Mouse (Mus musculus) erythroblast, adult 5-6 weeks (primary cell): ENCODE data around the gene Cyb5d2. TPM values are rescaled to one million over a fixed set of nuclear protein-coding genes. Genes with fewer than 3 reads are reported as not detected.

Experiments used
- total RNA-seq, 2 experiments: library from RNA; stranded (forward) in 1 of 2; stranded (reverse) in 1 of 2; fragments of 150-400 nt in 1 of 2; fragments of 200-764, 138-1000 nt in 1 of 2; gene quantifications; 2 replicates each; pipeline versions ENCODE4 v1.2.3 to v1.2.4; 2015 to 2017; ENCODE audit warnings: low replicate concordance in 2 of 2

The Cyb5d2 gene
- total RNA-seq, 2 experiments from 2014 or later = 5.2 to 5.8 TPM

Other genes with a start within 250 kb of the Cyb5d2 start
- 0.58 and 4.2 TPM in 2 replicates for gene Spns3, start 245.6 kb downstream of the Cyb5d2 start, total RNA-seq (2015; ENCODE audit: low replicate concordance)
- 1.5 and 5.1 TPM in 2 replicates for gene Spns3, start 245.6 kb downstream of the Cyb5d2 start, total RNA-seq (2017; ENCODE audit: low replicate concordance)
- gene Ube2g1, start 188.9 kb downstream of the Cyb5d2 start, total RNA-seq (2015; ENCODE audit: low replicate concordance) = 10.0 and 16.3 TPM in 2 replicates
- gene Ube2g1, start 188.9 kb downstream of the Cyb5d2 start, total RNA-seq (2017; ENCODE audit: low replicate concordance) = 9.4 and 9.8 TPM in 2 replicates
- 28.0 and 45.5 TPM in 2 replicates for gene Ankfy1, start 106.1 kb downstream of the Cyb5d2 start, total RNA-seq (2015; ENCODE audit: low replicate concordance)
- 37.1 and 51.4 TPM in 2 replicates for gene Ankfy1, start 106.1 kb downstream of the Cyb5d2 start, total RNA-seq (2017; ENCODE audit: low replicate concordance)
- 11.9 and 13.0 TPM in 2 replicates for gene Zzef1, start 84 bp upstream of the Cyb5d2 start, total RNA-seq (2015; ENCODE audit: low replicate concordance)
- 14.4 and 15.2 TPM in 2 replicates for gene Zzef1, start 84 bp upstream of the Cyb5d2 start, total RNA-seq (2017; ENCODE audit: low replicate concordance)
- gene Atp2a3, start 165.0 kb upstream of the Cyb5d2 start, total RNA-seq (2015; ENCODE audit: low replicate concordance) = 27.0 and 30.7 TPM in 2 replicates
- gene Atp2a3, start 165.0 kb upstream of the Cyb5d2 start, total RNA-seq (2017; ENCODE audit: low replicate concordance) = 22.7 and 25.3 TPM in 2 replicates
- gene P2rx1, start 203.0 kb upstream of the Cyb5d2 start, total RNA-seq (2015; ENCODE audit: low replicate concordance) = 0.58 and 1.5 TPM in 2 replicates
- gene P2rx1, start 203.0 kb upstream of the Cyb5d2 start, total RNA-seq (2017; ENCODE audit: low replicate concordance) = 1.5 and 3.2 TPM in 2 replicates
- not detected in 2 replicates for gene Camkk1, start 222.9 kb upstream of the Cyb5d2 start, total RNA-seq (2015; ENCODE audit: low replicate concordance)
- 0.77 TPM in 1 of 2 replicates, not detected in the other for gene Camkk1, start 222.9 kb upstream of the Cyb5d2 start, total RNA-seq (2017; ENCODE audit: low replicate concordance)